Mouse (Mus musculus) CH12.LX (cell line): ENCODE measurements around the gene Zg16. TPM values are rescaled to one million over a fixed set of nuclear protein-coding genes. Genes with fewer than 3 reads are reported as not detected.

ENCODE experiments used
- DNase-seq: peaks from one replicate; pipeline ENCODE4 v3.0.0-alpha.2; 2013; ENCODE audit errors: extremely low read depth
- H3K27ac ChIP-seq: 2 replicates; pipeline ENCODE4 v1.5.1; 2012; ENCODE audit warnings: low read depth, mild to moderate bottlenecking, control low read depth, moderate library complexity; ENCODE audit not compliant: insufficient read depth
- H3K27me3 ChIP-seq: replicated peaks from 2 replicates; pipeline ENCODE3; 2012; ENCODE audit warnings: inconsistent platforms
- H3K36me3 ChIP-seq, 2 experiments: replicated peaks in 1 of 2; 2 replicates each; pipeline versions ENCODE3 to v1.6.1; 2012; ENCODE audit warnings: inconsistent platforms in 1 of 2, low read length in 1 of 2, mild to moderate bottlenecking in 1 of 2, mixed read lengths in 1 of 2, moderate library complexity in 1 of 2; ENCODE audit not compliant: control insufficient read depth in 1 of 2, insufficient read depth in 1 of 2
- H3K4me1 ChIP-seq, 2 experiments: 2 replicates each; pipeline ENCODE4 v1.6.1; 2012; ENCODE audit warnings: inconsistent platforms in 1 of 2, moderate library complexity in 1 of 2; ENCODE audit not compliant: insufficient read depth in 2 of 2, control insufficient read depth in 1 of 2
- H3K4me2 ChIP-seq: 2 replicates; pipeline ENCODE4 v1.6.1; 2012; ENCODE audit warnings: low read depth, mild to moderate bottlenecking, control low read depth; ENCODE audit not compliant: poor library complexity, insufficient read depth, severe bottlenecking
- H3K4me3 ChIP-seq, 3 experiments: fragments of 150-350 bp in 1 of 3; sonication (generic) in 1 of 3; replicated peaks in 1 of 3; 2 replicates each; pipeline versions ENCODE3 to v1.5.1; 2011 to 2012; ENCODE audit warnings: low read depth in 2 of 3, low read length in 2 of 3, mild to moderate bottlenecking in 2 of 3, moderate library complexity in 2 of 3, control low read depth in 1 of 3, improper control_type of control experiment in 1 of 3, inconsistent platforms in 1 of 3, mixed read lengths in 1 of 3; ENCODE audit not compliant: poor library complexity in 1 of 3
- H3K79me2 ChIP-seq: replicated peaks from 2 replicates; pipeline ENCODE4 v1.6.1; 2012; ENCODE audit warnings: mild to moderate bottlenecking, moderate library complexity; ENCODE audit not compliant: control insufficient read depth, poor library complexity, insufficient read depth, severe bottlenecking; ENCODE audit errors: extremely low read depth
- H3K9ac ChIP-seq: 2 replicates; pipeline ENCODE4 v1.6.1; 2012; ENCODE audit warnings: low read depth, mild to moderate bottlenecking, control low read depth, moderate library complexity; ENCODE audit not compliant: insufficient read depth
- H3K9me3 ChIP-seq: replicated peaks from 2 replicates; pipeline ENCODE3; 2012; ENCODE audit warnings: low read length, inconsistent platforms, mixed read lengths
- CHD2 ChIP-seq: IDR thresholded peaks from 2 replicates; pipeline ENCODE4 v1.6.1; 2011; ENCODE audit warnings: low read length, improper control_type of control experiment
- ELF1 ChIP-seq: IDR thresholded peaks from 2 replicates; pipeline ENCODE4 v1.6.1; 2014; ENCODE audit warnings: low read depth, mild to moderate bottlenecking, inconsistent platforms, low read length, improper control_type of control experiment
- EP300 ChIP-seq: IDR thresholded peaks from 2 replicates; pipeline ENCODE4 v1.6.1; 2011; ENCODE audit warnings: low read length, improper control_type of control experiment
- ETS1 ChIP-seq: conservative IDR thresholded peaks from 2 replicates; pipeline ENCODE4 v1.6.1; 2012; ENCODE audit warnings: low read depth, mild to moderate bottlenecking, inconsistent platforms, low read length, improper control_type of control experiment, moderate library complexity
- JUN ChIP-seq: IDR thresholded peaks from 2 replicates; pipeline ENCODE4 v1.6.1; 2011; ENCODE audit warnings: low read depth, mild to moderate bottlenecking, low read length, improper control_type of control experiment, moderate library complexity; ENCODE audit not compliant: insufficient read depth
- JUND ChIP-seq: conservative IDR thresholded peaks from 2 replicates; pipeline ENCODE4 v1.6.1; 2011; ENCODE audit warnings: low read depth, low read length, improper control_type of control experiment
- KAT2A ChIP-seq: IDR thresholded peaks from 2 replicates; pipeline ENCODE4 v1.6.1; 2012; ENCODE audit warnings: low read length, improper control_type of control experiment, inconsistent platforms; ENCODE audit not compliant: insufficient replicate concordance
- MAFK ChIP-seq: IDR thresholded peaks from 2 replicates; pipeline ENCODE4 v1.6.1; 2011; ENCODE audit warnings: low read length, improper control_type of control experiment; ENCODE audit not compliant: insufficient replicate concordance
- NELFE ChIP-seq: IDR thresholded peaks from 2 replicates; pipeline ENCODE4 v1.6.1; 2011; ENCODE audit warnings: low read depth, low read length, improper control_type of control experiment
- POLR2A ChIP-seq: IDR thresholded peaks from 2 replicates; pipeline ENCODE4 v1.6.1; 2011; ENCODE audit warnings: low read depth, mild to moderate bottlenecking, improper control_type of control experiment, low read length
- RAD21 ChIP-seq: IDR thresholded peaks from 2 replicates; pipeline ENCODE4 v1.6.1; 2011; ENCODE audit warnings: low read depth, mild to moderate bottlenecking, low read length, improper control_type of control experiment, moderate library complexity
- SMC3 ChIP-seq: IDR thresholded peaks from 2 replicates; pipeline ENCODE4 v1.6.1; 2011; ENCODE audit warnings: low read depth, low read length, improper control_type of control experiment
- TBP ChIP-seq: conservative IDR thresholded peaks from 2 replicates; pipeline ENCODE4 v1.6.1; 2011; ENCODE audit warnings: low read depth, low read length, improper control_type of control experiment
- TCF12 ChIP-seq: IDR thresholded peaks from 2 replicates; pipeline ENCODE4 v1.6.1; 2014; ENCODE audit warnings: low read depth, mild to moderate bottlenecking, inconsistent platforms, low read length, improper control_type of control experiment
- UBTF ChIP-seq: IDR thresholded peaks from 2 replicates; pipeline ENCODE4 v1.6.1; 2012; ENCODE audit warnings: low read depth, mild to moderate bottlenecking, inconsistent platforms, low read length, improper control_type of control experiment, moderate library complexity
- ZNF384 ChIP-seq: IDR thresholded peaks from 2 replicates; pipeline ENCODE4 v1.6.1; 2012; ENCODE audit warnings: low read depth, low read length, improper control_type of control experiment, inconsistent platforms
- dilution Hi-C: fragments of 300-500 bp; cut with MboI; formaldehyde crosslinking; loops from 2 replicates; pipeline ENCODE4 v1.14.3; 2020; ENCODE audit warnings: low sequenced_read_pairs; ENCODE audit not compliant: extremely low pct_unique_long_range_greater_than_20kb, extremely low pct_ligation_motif_present
- in situ Hi-C: fragments of 300-500 bp; cut with MboI; formaldehyde crosslinking; loops from 3 replicates; pipeline ENCODE4 v1.14.3; 2019; ENCODE audit warnings: low sequenced_read_pairs, low pct_ligation_motif_present, low pct_unique_long_range_greater_than_20kb, mixed read lengths
- polyA plus RNA-seq: library from polyadenylated mRNA; unstranded; fragments of >175 nt; gene quantifications from 2 replicates; pipeline ENCODE4 v1.2.1, GENCODE M21; 2012; ENCODE audit warnings: low read depth; ENCODE audit not compliant: insufficient read length
- total RNA-seq, 2 experiments: library from RNA; depleted of rRNA; stranded (reverse); fragments of 300-350 nt in 1 of 2; fragments of >200 nt in 1 of 2; gene quantifications; 2 replicates each; pipeline ENCODE4 v1.2.3; 2012 to 2014

Zg16 gene
- total and polyA plus RNA-seq, 3 experiments, result not detected

- in situ Hi-C loops (no loop called here), dilution Hi-C loops (no loop called here)
- H3K9ac ChIP-seq, result no peak overlapping the region
These were observed 2.3 kb downstream of the Zg16 start for GRCm38 (mm10) chr7:127084794-127085193.

GRCm38 (mm10) chr7:127083689-127084088 lies 3.4 kb downstream of the Zg16 start:
- H3K27me3 ChIP-seq, result no peaks in the 10 kb centered on the region
- H3K36me3 ChIP-seq, result no peaks in the 10 kb centered on the region
- no peak overlapping the region for H3K4me3 ChIP-seq
- no peak overlapping the region for H3K4me2 ChIP-seq
- H3K9ac ChIP-seq, result no peak overlapping the region
- DNase-seq, result no peak
- in situ Hi-C loops, result no loop called here
- TF ChIP-seq KAT2A (no peak), MAFK (no peak), TCF12 (no peak), CHD2 (no peak), UBTF (no peak), JUN (no peak), EP300 (no peak), POLR2A (no peak)
- H3K4me1 ChIP-seq, result peaks cover 14 to 37% of the 10 kb centered on the region in 2 experiments
- no peaks in the 10 kb centered on the region for H3K79me2 ChIP-seq
- no peak overlapping the region for H3K27ac ChIP-seq
- dilution Hi-C loops, result no loop called here
- H3K9me3 ChIP-seq, result no peaks in the 10 kb centered on the region

More at GRCm38 (mm10) chr7:127084794-127085193, 2.3 kb downstream of the Zg16 start:
- Histone ChIP-seq H3K4me2 (no peak overlapping the region), H3K27ac (no peak overlapping the region), H3K4me3 (no peak overlapping the region), H3K4me1 (peaks cover 16 to 42% of the 10 kb centered on the region in 2 experiments), H3K36me3 (no peaks in the 10 kb centered on the region), H3K27me3 (no peaks in the 10 kb centered on the region), H3K79me2 (no peaks in the 10 kb centered on the region), H3K9me3 (no peaks in the 10 kb centered on the region)
- DNase-seq, result no peak
- TF ChIP-seq RAD21, result no peak
- TF ChIP-seq NELFE, result no peak
- no peak for TF ChIP-seq TCF12
- TF ChIP-seq TBP, result no peak
- no peak for TF ChIP-seq EP300
- no peak for TF ChIP-seq JUND
- no peak for TF ChIP-seq ZNF384
- no peak for TF ChIP-seq ELF1
- no peak for TF ChIP-seq ETS1
- TF ChIP-seq SMC3, result no peak
- no peak for TF ChIP-seq KAT2A
